In the genomic region with DNA sequence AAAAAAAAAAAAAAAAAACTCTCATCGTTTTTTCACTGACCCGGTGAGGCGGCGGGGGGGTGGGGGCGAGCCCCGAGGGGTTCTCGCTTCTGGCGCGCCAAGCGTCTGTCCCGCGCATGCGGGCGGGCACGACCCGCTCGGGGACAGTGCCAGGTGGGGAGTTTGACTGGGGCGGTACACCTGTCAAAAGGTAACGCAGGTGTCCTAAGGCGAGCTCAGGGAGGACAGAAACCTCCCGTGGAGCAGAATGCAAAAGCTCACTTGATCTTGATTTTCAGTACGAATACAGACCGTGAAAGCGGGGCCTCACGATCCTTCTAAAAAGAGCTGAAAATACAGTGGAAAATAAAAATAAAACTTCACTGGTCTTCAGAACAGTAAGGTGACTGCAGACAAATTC, we compare ENCODE assay signal across 8 mouse cellular contexts. TPM values are rescaled to one million over a fixed set of nuclear protein-coding genes. Genes with fewer than 3 reads are reported as not detected.
DNase-seq lines count a peak whose midpoint lies in the region; TF ChIP-seq lines count a peak whose summit lies in the region.

No protein-coding gene starts in this region.

- no peak for TF ChIP-seq CTCF in left cerebral cortex, adult 2 months (IDR thresholded peaks at IDR 0.05)

- peak; percentile 87 for DNase-seq in WW6 (ENCODE audit: low read depth, low spot score)
- DNase-seq in embryo, embryonic 10.5 days (ENCODE audit: low spot score) = peak; percentile 91
- DNase-seq in gastrocnemius, postnatal 25 days = peak; percentile 84
- DNase-seq in induced T-regulatory cell, adult 2 months (ENCODE audit: low read depth) = peak; percentile 91
- DNase-seq in left cerebral cortex, adult 2 months (ENCODE audit: extremely low spot score in 1 of 2, low spot score in 2 of 2) = peak; percentile 95 to 100
- DNase-seq in lung, postnatal 36 days = peak; percentile 88
- DNase-seq in right cerebral cortex, adult 18-20 months = peak; percentile 97
- DNase-seq in urinary bladder, adult 2 months (ENCODE audit: low spot score) = peak; percentile 100

- no peak overlapping the region for H3K27ac ChIP-seq in left cerebral cortex, adult 2 months

- intact Hi-C loops in left cerebral cortex, adult 2 months (cut with DNase I) = no loop called here

- H3K4me3 ChIP-seq in left cerebral cortex, adult 2 months = no peak overlapping the region

RNA-seq across cellular contexts. Expression of gene Hic2, which starts 11.2 kb away (rescaled TPM):
- under 1 TPM; 0.83 to 0.97 TPM for total RNA-seq in gastrocnemius, postnatal 25 days (2021)
- 1 to 10 TPM; 5.3 to 6.0 TPM for total RNA-seq in left cerebral cortex, adult 2 months (2021)
- polyA plus RNA-seq in urinary bladder, adult 2 months (2012; rRNA removed) = 3.5 and 4.7 TPM in 2 replicates

RNA-seq across cellular contexts. Expression of gene Rimbp3, which starts 13.8 kb away (rescaled TPM):
- not detected for total RNA-seq in gastrocnemius, postnatal 25 days (2021)
- 1 to 10 TPM; 1.8 to 2.0 TPM for total RNA-seq in left cerebral cortex, adult 2 months (2021)
- 0.26 and 0.37 TPM in 2 replicates for polyA plus RNA-seq in urinary bladder, adult 2 months (2012; rRNA removed)

RNA-seq across cellular contexts. Expression of gene Ube2l3, which starts 19.7 kb away (rescaled TPM):
- total RNA-seq in gastrocnemius, postnatal 25 days (2021) = 100 to 1,000 TPM; 129 to 132 TPM
- 100 to 1,000 TPM; 140 to 146 TPM for total RNA-seq in left cerebral cortex, adult 2 months (2021)
- polyA plus RNA-seq in urinary bladder, adult 2 months (2012; rRNA removed) = 105 and 111 TPM in 2 replicates

RNA-seq across cellular contexts. Expression of gene Tmem191c, which starts 53.7 kb away (rescaled TPM):
- 1 to 10 TPM; 1.3 to 1.7 TPM for total RNA-seq in gastrocnemius, postnatal 25 days (2021)
- 100 to 1,000 TPM; 105 to 116 TPM for total RNA-seq in left cerebral cortex, adult 2 months (2021)
- polyA plus RNA-seq in urinary bladder, adult 2 months (2012; rRNA removed) = 30.4 and 31.6 TPM in 2 replicates
